Mouse (Mus musculus): ENCODE data around the gene Pet117. TPM values are rescaled to one million over a fixed set of nuclear protein-coding genes. Genes with fewer than 3 reads are reported as not detected.
A peak's percentile ranks its signal among the peaks of the same experiment; 100 is the strongest.

Gene Pet117
- total RNA-seq, 2 experiments from 2014 or later, result not detected

GRCm38 (mm10) chr2:144381293-144381692 lies 12.5 kb downstream of the Pet117 start:
- no peak for ATAC-seq (replicated peaks; ENCODE audit: poor library complexity)

- ATAC-seq (replicated peaks; ENCODE audit: poor library complexity), result no peak
These were observed 12.9 kb downstream of the Pet117 start for GRCm38 (mm10) chr2:144381741-144382140.

GRCm38 (mm10) chr2:144382624-144383138 lies 13.9 kb downstream of the Pet117 start:
- peak; percentile 52 for ATAC-seq (replicated peaks; ENCODE audit: poor library complexity)

- ATAC-seq (replicated peaks; ENCODE audit: poor library complexity), result no peak
These were observed 17.5 kb downstream of the Pet117 start for GRCm38 (mm10) chr2:144386296-144386695.

- no peak for ATAC-seq (replicated peaks; ENCODE audit: poor library complexity)
These were observed 19.6 kb downstream of the Pet117 start for GRCm38 (mm10) chr2:144388416-144388815.

GRCm38 (mm10) chr2:144399531-144399930 lies 30.7 kb downstream of the Pet117 start:
- ATAC-seq (replicated peaks; ENCODE audit: poor library complexity), result no peak

- ATAC-seq (replicated peaks; ENCODE audit: poor library complexity), result no peak
These were observed 31.9 kb downstream of the Pet117 start for GRCm38 (mm10) chr2:144400659-144401058.

GRCm38 (mm10) chr2:144409037-144409436 lies 40.2 kb downstream of the Pet117 start:
- no peak for ATAC-seq (replicated peaks; ENCODE audit: poor library complexity)

- no peak for ATAC-seq (replicated peaks; ENCODE audit: poor library complexity)
These were observed 41.8 kb downstream of the Pet117 start for GRCm38 (mm10) chr2:144410603-144411002.

- ATAC-seq (replicated peaks; ENCODE audit: poor library complexity), result no peak
These were observed 45.9 kb downstream of the Pet117 start for GRCm38 (mm10) chr2:144414646-144415045.

- peak; percentile 48; the same call in 1 of the 2 replicates for ATAC-seq (replicated peaks; ENCODE audit: poor library complexity)
These were observed 48.1 kb downstream of the Pet117 start for GRCm38 (mm10) chr2:144416859-144417258.

- ATAC-seq (replicated peaks; ENCODE audit: poor library complexity), result no peak
These were observed 49.3 kb downstream of the Pet117 start for GRCm38 (mm10) chr2:144418062-144418461.

GRCm38 (mm10) chr2:144422094-144422675 lies 53.4 kb downstream of the Pet117 start:
- ATAC-seq (replicated peaks; ENCODE audit: poor library complexity), result no peak

Other genes with a start within 250 kb of the Pet117 start
- 16.5 and 17.7 TPM in 2 replicates for gene Mgme1, start 98.3 kb upstream of the Pet117 start, total RNA-seq (2015)
- 30.2 and 31.0 TPM in 2 replicates for gene Mgme1, start 98.3 kb upstream of the Pet117 start, total RNA-seq (2017)
- gene Snx5, start 98.1 kb upstream of the Pet117 start, total RNA-seq (2015), result 269 and 285 TPM in 2 replicates
- gene Snx5, start 98.1 kb upstream of the Pet117 start, total RNA-seq (2017), result 297 and 304 TPM in 2 replicates
- gene Ovol2, start 36.9 kb upstream of the Pet117 start, total RNA-seq (2015), result not detected in 2 replicates
- not detected in 2 replicates for gene Ovol2, start 36.9 kb upstream of the Pet117 start, total RNA-seq (2017)
- gene Kat14, start within 50 bp of the Pet117 start, total RNA-seq (2015), result 44.7 and 63.4 TPM in 2 replicates
- 34.4 and 38.1 TPM in 2 replicates for gene Kat14, start within 50 bp of the Pet117 start, total RNA-seq (2017)
- gene Dzank1, start 158.4 kb downstream of the Pet117 start, total RNA-seq (2015), result not detected in 2 replicates
- gene Dzank1, start 158.4 kb downstream of the Pet117 start, total RNA-seq (2017), result 0.03 TPM in 1 of 2 replicates, not detected in the other
- 17.9 and 18.9 TPM in 2 replicates for gene Polr3f, start 158.7 kb downstream of the Pet117 start, total RNA-seq (2015)
- 19.9 and 29.1 TPM in 2 replicates for gene Polr3f, start 158.7 kb downstream of the Pet117 start, total RNA-seq (2017)
- 12.9 and 17.9 TPM in 2 replicates for gene Rbbp9, start 181.9 kb downstream of the Pet117 start, total RNA-seq (2015)
- 8.7 and 13.1 TPM in 2 replicates for gene Rbbp9, start 181.9 kb downstream of the Pet117 start, total RNA-seq (2017)
- 53.3 and 66.8 TPM in 2 replicates for gene Sec23b, start 187.2 kb downstream of the Pet117 start, total RNA-seq (2015)
- 118 and 125 TPM in 2 replicates for gene Sec23b, start 187.2 kb downstream of the Pet117 start, total RNA-seq (2017)
- 30.1 and 42.9 TPM in 2 replicates for gene Smim26, start 225.1 kb downstream of the Pet117 start, total RNA-seq (2015)
- gene Smim26, start 225.1 kb downstream of the Pet117 start, total RNA-seq (2017), result 23.5 and 27.0 TPM in 2 replicates
- 29.5 and 34.1 TPM in 2 replicates for gene Dtd1, start 230.9 kb downstream of the Pet117 start, total RNA-seq (2015)
- gene Dtd1, start 230.9 kb downstream of the Pet117 start, total RNA-seq (2017), result 59.8 and 63.1 TPM in 2 replicates

Measured in megakaryocyte progenitor cell, adult 5-6 weeks (primary cell).